Mouse (Mus musculus) CH12.LX (cell line): ENCODE measurements around the gene Pcbd2. TPM values are rescaled to one million over a fixed set of nuclear protein-coding genes. Genes with fewer than 3 reads are reported as not detected.

Source experiments
- DNase-seq: peaks from one replicate; pipeline ENCODE4 v3.0.0-alpha.2; 2013; ENCODE audit errors: extremely low read depth
- H3K27ac ChIP-seq: 2 replicates; pipeline ENCODE4 v1.5.1; 2012; ENCODE audit warnings: low read depth, mild to moderate bottlenecking, control low read depth, moderate library complexity; ENCODE audit not compliant: insufficient read depth
- H3K27me3 ChIP-seq: replicated peaks from 2 replicates; pipeline ENCODE3; 2012; ENCODE audit warnings: inconsistent platforms
- H3K36me3 ChIP-seq, 2 experiments: replicated peaks in 1 of 2; 2 replicates each; pipeline versions ENCODE3 to v1.6.1; 2012; ENCODE audit warnings: inconsistent platforms in 1 of 2, low read length in 1 of 2, mild to moderate bottlenecking in 1 of 2, mixed read lengths in 1 of 2, moderate library complexity in 1 of 2; ENCODE audit not compliant: control insufficient read depth in 1 of 2, insufficient read depth in 1 of 2
- H3K4me1 ChIP-seq, 2 experiments: 2 replicates each; pipeline ENCODE4 v1.6.1; 2012; ENCODE audit warnings: inconsistent platforms in 1 of 2, moderate library complexity in 1 of 2; ENCODE audit not compliant: insufficient read depth in 2 of 2, control insufficient read depth in 1 of 2
- H3K4me2 ChIP-seq: 2 replicates; pipeline ENCODE4 v1.6.1; 2012; ENCODE audit warnings: low read depth, mild to moderate bottlenecking, control low read depth; ENCODE audit not compliant: poor library complexity, insufficient read depth, severe bottlenecking
- H3K4me3 ChIP-seq, 3 experiments: fragments of 150-350 bp in 1 of 3; sonication (generic) in 1 of 3; replicated peaks in 1 of 3; 2 replicates each; pipeline versions ENCODE3 to v1.5.1; 2011 to 2012; ENCODE audit warnings: low read depth in 2 of 3, low read length in 2 of 3, mild to moderate bottlenecking in 2 of 3, moderate library complexity in 2 of 3, control low read depth in 1 of 3, improper control_type of control experiment in 1 of 3, inconsistent platforms in 1 of 3, mixed read lengths in 1 of 3; ENCODE audit not compliant: poor library complexity in 1 of 3
- H3K79me2 ChIP-seq: replicated peaks from 2 replicates; pipeline ENCODE4 v1.6.1; 2012; ENCODE audit warnings: mild to moderate bottlenecking, moderate library complexity; ENCODE audit not compliant: control insufficient read depth, poor library complexity, insufficient read depth, severe bottlenecking; ENCODE audit errors: extremely low read depth
- H3K9ac ChIP-seq: 2 replicates; pipeline ENCODE4 v1.6.1; 2012; ENCODE audit warnings: low read depth, mild to moderate bottlenecking, control low read depth, moderate library complexity; ENCODE audit not compliant: insufficient read depth
- H3K9me3 ChIP-seq: replicated peaks from 2 replicates; pipeline ENCODE3; 2012; ENCODE audit warnings: low read length, inconsistent platforms, mixed read lengths
- BHLHE40 ChIP-seq: IDR thresholded peaks from 2 replicates; pipeline ENCODE4 v1.6.1; 2011; ENCODE audit warnings: mild to moderate bottlenecking, low read depth, low read length, improper control_type of control experiment
- CHD1 ChIP-seq: IDR thresholded peaks from 2 replicates; pipeline ENCODE4 v1.6.1; 2012; ENCODE audit warnings: low read depth, low read length, improper control_type of control experiment, inconsistent platforms
- CHD2 ChIP-seq: IDR thresholded peaks from 2 replicates; pipeline ENCODE4 v1.6.1; 2011; ENCODE audit warnings: low read length, improper control_type of control experiment
- CTCF ChIP-seq, 2 experiments: IDR thresholded peaks in 1 of 2; conservative IDR thresholded peaks in 1 of 2; 2 replicates each; pipeline ENCODE4 v1.5.1; 2011 to 2012; ENCODE audit warnings: low read depth in 2 of 2, low read length in 2 of 2, improper control_type of control experiment in 1 of 2, inconsistent platforms in 1 of 2, mild to moderate bottlenecking in 1 of 2, moderate library complexity in 1 of 2
- E2F4 ChIP-seq: IDR thresholded peaks from 2 replicates; pipeline ENCODE4 v1.6.1; 2011; ENCODE audit warnings: low read depth, low read length, improper control_type of control experiment; ENCODE audit not compliant: insufficient replicate concordance
- ELF1 ChIP-seq: IDR thresholded peaks from 2 replicates; pipeline ENCODE4 v1.6.1; 2014; ENCODE audit warnings: low read depth, mild to moderate bottlenecking, inconsistent platforms, low read length, improper control_type of control experiment
- EP300 ChIP-seq: IDR thresholded peaks from 2 replicates; pipeline ENCODE4 v1.6.1; 2011; ENCODE audit warnings: low read length, improper control_type of control experiment
- ETS1 ChIP-seq: conservative IDR thresholded peaks from 2 replicates; pipeline ENCODE4 v1.6.1; 2012; ENCODE audit warnings: low read depth, mild to moderate bottlenecking, inconsistent platforms, low read length, improper control_type of control experiment, moderate library complexity
- GABPA ChIP-seq: IDR thresholded peaks from 2 replicates; pipeline ENCODE4 v1.6.1; 2012; ENCODE audit warnings: low read depth, low read length, improper control_type of control experiment, inconsistent platforms; ENCODE audit not compliant: insufficient replicate concordance
- HCFC1 ChIP-seq: IDR thresholded peaks from 2 replicates; pipeline ENCODE4 v1.6.1; 2012; ENCODE audit warnings: low read depth, mild to moderate bottlenecking, inconsistent platforms, low read length, improper control_type of control experiment
- IRF4 ChIP-seq: IDR thresholded peaks from 2 replicates; pipeline ENCODE4 v1.6.1; 2014; ENCODE audit warnings: low read depth, mild to moderate bottlenecking, inconsistent platforms, low read length, improper control_type of control experiment
- JUN ChIP-seq: IDR thresholded peaks from 2 replicates; pipeline ENCODE4 v1.6.1; 2011; ENCODE audit warnings: low read depth, mild to moderate bottlenecking, low read length, improper control_type of control experiment, moderate library complexity; ENCODE audit not compliant: insufficient read depth
- JUND ChIP-seq: conservative IDR thresholded peaks from 2 replicates; pipeline ENCODE4 v1.6.1; 2011; ENCODE audit warnings: low read depth, low read length, improper control_type of control experiment
- KAT2A ChIP-seq: IDR thresholded peaks from 2 replicates; pipeline ENCODE4 v1.6.1; 2012; ENCODE audit warnings: low read length, improper control_type of control experiment, inconsistent platforms; ENCODE audit not compliant: insufficient replicate concordance
- MAFK ChIP-seq: IDR thresholded peaks from 2 replicates; pipeline ENCODE4 v1.6.1; 2011; ENCODE audit warnings: low read length, improper control_type of control experiment; ENCODE audit not compliant: insufficient replicate concordance
- MAX ChIP-seq: IDR thresholded peaks from 2 replicates; pipeline ENCODE4 v1.6.1; 2011; ENCODE audit warnings: low read length, improper control_type of control experiment
- MAZ ChIP-seq: IDR thresholded peaks from 2 replicates; pipeline ENCODE4 v1.6.1; 2012; ENCODE audit warnings: low read depth, mild to moderate bottlenecking, inconsistent platforms, low read length, improper control_type of control experiment, moderate library complexity
- MEF2A ChIP-seq: IDR thresholded peaks from 2 replicates; pipeline ENCODE4 v1.6.1; 2014; ENCODE audit warnings: low read depth, mild to moderate bottlenecking, inconsistent platforms, low read length, improper control_type of control experiment, borderline replicate concordance
- MXI1 ChIP-seq: IDR thresholded peaks from 2 replicates; pipeline ENCODE4 v1.6.1; 2011; ENCODE audit warnings: mild to moderate bottlenecking, low read depth, low read length, improper control_type of control experiment
- MYC ChIP-seq: IDR thresholded peaks from 2 replicates; pipeline ENCODE4 v1.6.1; 2011; ENCODE audit warnings: low read depth, mild to moderate bottlenecking, improper control_type of control experiment, low read length
- NELFE ChIP-seq: IDR thresholded peaks from 2 replicates; pipeline ENCODE4 v1.6.1; 2011; ENCODE audit warnings: low read depth, low read length, improper control_type of control experiment
- NRF1 ChIP-seq: IDR thresholded peaks from 2 replicates; pipeline ENCODE4 v1.6.1; 2014; ENCODE audit warnings: low read depth, mild to moderate bottlenecking, inconsistent platforms, low read length, improper control_type of control experiment, moderate library complexity
- PAX5 ChIP-seq: IDR thresholded peaks from 2 replicates; pipeline ENCODE4 v1.6.1; 2012; ENCODE audit warnings: low read length, inconsistent platforms, mixed read lengths
- POLR2A ChIP-seq: IDR thresholded peaks from 2 replicates; pipeline ENCODE4 v1.6.1; 2011; ENCODE audit warnings: low read depth, mild to moderate bottlenecking, improper control_type of control experiment, low read length
- POLR2AphosphoS2 ChIP-seq: IDR thresholded peaks from 2 replicates; pipeline ENCODE4 v1.6.1; 2011; ENCODE audit warnings: low read depth, low read length, improper control_type of control experiment
- RAD21 ChIP-seq: IDR thresholded peaks from 2 replicates; pipeline ENCODE4 v1.6.1; 2011; ENCODE audit warnings: low read depth, mild to moderate bottlenecking, low read length, improper control_type of control experiment, moderate library complexity
- RCOR1 ChIP-seq: conservative IDR thresholded peaks from 2 replicates; pipeline ENCODE4 v1.6.1; 2012; ENCODE audit warnings: low read depth, mild to moderate bottlenecking, inconsistent platforms, low read length, improper control_type of control experiment
- SIN3A ChIP-seq: IDR thresholded peaks from 2 replicates; pipeline ENCODE4 v1.6.1; 2012; ENCODE audit warnings: low read length, improper control_type of control experiment, inconsistent platforms
- SMC3 ChIP-seq: IDR thresholded peaks from 2 replicates; pipeline ENCODE4 v1.6.1; 2011; ENCODE audit warnings: low read depth, low read length, improper control_type of control experiment
- TBP ChIP-seq: conservative IDR thresholded peaks from 2 replicates; pipeline ENCODE4 v1.6.1; 2011; ENCODE audit warnings: low read depth, low read length, improper control_type of control experiment
- TCF12 ChIP-seq: IDR thresholded peaks from 2 replicates; pipeline ENCODE4 v1.6.1; 2014; ENCODE audit warnings: low read depth, mild to moderate bottlenecking, inconsistent platforms, low read length, improper control_type of control experiment
- UBTF ChIP-seq: IDR thresholded peaks from 2 replicates; pipeline ENCODE4 v1.6.1; 2012; ENCODE audit warnings: low read depth, mild to moderate bottlenecking, inconsistent platforms, low read length, improper control_type of control experiment, moderate library complexity
- USF1 ChIP-seq: IDR thresholded peaks from 2 replicates; pipeline ENCODE4 v1.6.1; 2014; ENCODE audit warnings: low read depth, mild to moderate bottlenecking, inconsistent platforms, low read length, improper control_type of control experiment
- USF2 ChIP-seq: conservative IDR thresholded peaks from 2 replicates; pipeline ENCODE4 v1.6.1; 2011; ENCODE audit warnings: low read depth, low read length, improper control_type of control experiment
- ZC3H11A ChIP-seq: IDR thresholded peaks from 2 replicates; pipeline ENCODE4 v1.6.1; 2012; ENCODE audit warnings: low read depth, mild to moderate bottlenecking, inconsistent platforms, low read length, improper control_type of control experiment
- ZKSCAN1 ChIP-seq: IDR thresholded peaks from 2 replicates; pipeline ENCODE4 v1.6.1; 2012; ENCODE audit warnings: low read depth, inconsistent platforms, low read length, improper control_type of control experiment, borderline replicate concordance
- ZMIZ1 ChIP-seq: IDR thresholded peaks from 2 replicates; pipeline ENCODE4 v1.6.1; 2012; ENCODE audit warnings: low read depth, mild to moderate bottlenecking, inconsistent platforms, low read length, improper control_type of control experiment
- ZNF384 ChIP-seq: IDR thresholded peaks from 2 replicates; pipeline ENCODE4 v1.6.1; 2012; ENCODE audit warnings: low read depth, low read length, improper control_type of control experiment, inconsistent platforms
- dilution Hi-C: fragments of 300-500 bp; cut with MboI; formaldehyde crosslinking; loops from 2 replicates; pipeline ENCODE4 v1.14.3; 2020; ENCODE audit warnings: low sequenced_read_pairs; ENCODE audit not compliant: extremely low pct_unique_long_range_greater_than_20kb, extremely low pct_ligation_motif_present
- in situ Hi-C: fragments of 300-500 bp; cut with MboI; formaldehyde crosslinking; loops from 3 replicates; pipeline ENCODE4 v1.14.3; 2019; ENCODE audit warnings: low sequenced_read_pairs, low pct_ligation_motif_present, low pct_unique_long_range_greater_than_20kb, mixed read lengths
- polyA plus RNA-seq: library from polyadenylated mRNA; unstranded; fragments of >175 nt; gene quantifications from 2 replicates; pipeline ENCODE4 v1.2.1, GENCODE M21; 2012; ENCODE audit warnings: low read depth; ENCODE audit not compliant: insufficient read length
- total RNA-seq, 2 experiments: library from RNA; depleted of rRNA; stranded (reverse); fragments of 300-350 nt in 1 of 2; fragments of >200 nt in 1 of 2; gene quantifications; 2 replicates each; pipeline ENCODE4 v1.2.3; 2012 to 2014

Gene Pcbd2
- total and polyA plus RNA-seq, 3 experiments: 20.6 to 44.9 (median 32.1) TPM

DNA sequence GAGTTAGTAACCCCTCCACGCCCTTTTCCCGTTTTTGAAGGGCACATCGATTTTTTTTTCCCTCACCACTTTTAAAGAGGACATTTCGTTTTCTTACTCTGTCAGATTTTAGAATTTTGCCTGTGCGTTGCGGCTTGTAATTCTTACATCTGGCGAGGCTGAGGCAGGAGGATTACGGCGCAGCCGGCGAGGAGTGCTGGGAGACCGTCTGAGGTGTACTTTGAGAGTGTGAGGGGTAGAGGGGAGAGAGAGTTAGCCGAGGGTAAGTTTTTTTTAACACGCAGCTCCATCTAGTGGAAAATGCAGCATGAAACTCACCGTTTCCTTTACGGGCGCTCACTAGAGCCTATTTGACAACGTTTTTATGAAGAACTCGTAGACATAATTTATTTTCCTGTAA lies 671 bp downstream of the Pcbd2 start:
- Histone ChIP-seq H3K27me3 (no peaks in the 10 kb centered on the region), H3K9me3 (no peaks in the 10 kb centered on the region), H3K27ac (peak overlapping the region; percentile 88), H3K4me2 (peak overlapping the region; percentile 62), H3K36me3 (peaks cover 14 to 43% of the 10 kb centered on the region in 2 experiments), H3K4me3 (peak overlapping the region; percentile 74 to 87 (median 82)), H3K9ac (peak overlapping the region; percentile 94), H3K79me2 (no peaks in the 10 kb centered on the region), H3K4me1 (peaks cover 2 to 15% of the 10 kb centered on the region in 2 experiments; a peak in 2 of 4 replicates)
- no peak for TF ChIP-seq MEF2A
- no peak for TF ChIP-seq ZC3H11A
- TF ChIP-seq IRF4: no peak
- TF ChIP-seq POLR2AphosphoS2: no peak
- TF ChIP-seq JUND: 0 out of 2 replicates have a peak, but pooled peaks have one; percentile 11
- no peak for TF ChIP-seq TCF12
- TF ChIP-seq E2F4: no peak
- peak in 1 of 2 experiments; percentile 90; a peak in 2 of 4 replicates for TF ChIP-seq CTCF (conservative IDR thresholded peaks at IDR 0.05 in 1 of 2, IDR thresholded peaks at IDR 0.05 in 1 of 2; ENCODE audit: low read depth in 2 of 2, low read length in 2 of 2)
- TF ChIP-seq CHD1: no peak
- no peak for TF ChIP-seq USF1
- TF ChIP-seq RAD21: peak; percentile 86
- 0 out of 2 replicates have a peak, but pooled peaks have one; percentile 8 for TF ChIP-seq RCOR1
- TF ChIP-seq ZNF384: peak; percentile 70
- TF ChIP-seq MYC: 0 out of 2 replicates have a peak, but pooled peaks have one; percentile 66
- TF ChIP-seq UBTF: no peak
- TF ChIP-seq MAZ: no peak; the same call in 1 of the 2 replicates
- TF ChIP-seq PAX5: no peak
- TF ChIP-seq TBP: peak; percentile 81; the same call in 1 of the 2 replicates
- no peak for TF ChIP-seq JUN
- TF ChIP-seq NELFE: peak; percentile 7; the same call in 1 of the 2 replicates
- TF ChIP-seq MAX: peak; percentile 2; the same call in 1 of the 2 replicates
- no peak for TF ChIP-seq MAFK
- no peak for TF ChIP-seq ZMIZ1
- TF ChIP-seq CHD2: no peak
- peak; percentile 29; the same call in 1 of the 2 replicates for TF ChIP-seq SIN3A
- TF ChIP-seq MXI1: no peak; the same call in 1 of the 2 replicates
- TF ChIP-seq USF2: no peak
- no peak for TF ChIP-seq HCFC1
- TF ChIP-seq BHLHE40: no peak
- TF ChIP-seq POLR2A: peak; percentile 57
- no peak for TF ChIP-seq ETS1
- TF ChIP-seq EP300: no peak
- TF ChIP-seq ELF1: no peak; the same call in 1 of the 2 replicates
- no peak for TF ChIP-seq ZKSCAN1
- TF ChIP-seq KAT2A: no peak
- TF ChIP-seq NRF1: no peak
- TF ChIP-seq GABPA: no peak
- peak; percentile 61 for TF ChIP-seq SMC3
- in situ Hi-C loops (loop anchor here (10.0 kb wide), 1 partner anchor 123 kb away; no protein-coding TSS in a partner anchor), dilution Hi-C loops (no loop called here)
- DNase-seq: peak; percentile 81
